Mouse (Mus musculus) midbrain, postnatal 0 days (tissue): ENCODE measurements around the gene Mrpl58. TPM values are rescaled to one million over a fixed set of nuclear protein-coding genes. Genes with fewer than 3 reads are reported as not detected.
A peak's percentile ranks its signal among the peaks of the same experiment; 100 is the strongest.
"Not testable (repeated sequence)": the region's sequence is repeated elsewhere in the genome, so short reads cannot be mapped to it uniquely, and the experiment has no call there.

ENCODE experiments used
- ATAC-seq: fragments of 200-750 bp; cut with Nextera tagmentation; 2 replicates; pipeline ENCODE4 v1.8.0; 2017; ENCODE audit warnings: moderate number of reproducible peaks, mild to moderate bottlenecking, moderate TSS enrichment, moderate library complexity; ENCODE audit not compliant: low FRiP score
- DNase-seq: peaks from one replicate; pipeline ENCODE4 v3.0.0-alpha.2; 2015; ENCODE audit warnings: low spot score
- H3K27ac ChIP-seq: fragments of 300-500 bp; sonication (generic); 2 replicates; pipeline ENCODE4 v1.5.1; 2014; ENCODE audit warnings: low read depth, mild to moderate bottlenecking, low read length, mixed read lengths
- H3K27me3 ChIP-seq: fragments of 300-500 bp; sonication (generic); 2 replicates; pipeline ENCODE4 v1.6.1; 2014; ENCODE audit warnings: low read length, control low read depth, mixed read lengths; ENCODE audit not compliant: insufficient read depth
- H3K36me3 ChIP-seq: fragments of 300-500 bp; sonication (generic); 2 replicates; pipeline ENCODE4 v1.6.1; 2014; ENCODE audit warnings: low read length, control low read depth, mixed read lengths; ENCODE audit not compliant: insufficient read depth
- H3K4me1 ChIP-seq: fragments of 300-500 bp; sonication (generic); 2 replicates; pipeline ENCODE4 v1.6.1; 2014; ENCODE audit warnings: mild to moderate bottlenecking, control low read depth, antibody characterized with exemption, low read length, mixed read lengths; ENCODE audit not compliant: insufficient read depth
- H3K4me2 ChIP-seq: fragments of 300-500 bp; sonication (generic); 2 replicates; pipeline ENCODE4 v1.6.1; 2014; ENCODE audit warnings: low read depth, mild to moderate bottlenecking, low read length, mixed read lengths; ENCODE audit not compliant: poor library complexity, severe bottlenecking
- H3K4me3 ChIP-seq: fragments of 300-500 bp; sonication (generic); 2 replicates; pipeline ENCODE4 v1.5.1; 2014; ENCODE audit warnings: low read depth, mild to moderate bottlenecking, low read length, moderate library complexity
- H3K9ac ChIP-seq: fragments of 300-500 bp; sonication (generic); replicated peaks from 2 replicates; pipeline ENCODE4 v1.6.1; 2014; ENCODE audit warnings: mild to moderate bottlenecking, low read length, moderate library complexity, mixed read lengths; ENCODE audit not compliant: poor library complexity, severe bottlenecking
- H3K9me3 ChIP-seq: fragments of 300-500 bp; sonication (generic); 2 replicates; pipeline ENCODE4 v1.6.1; 2016; ENCODE audit warnings: low read length, control low read depth
- CTCF ChIP-seq: IDR thresholded peaks from 2 replicates; pipeline ENCODE4 v1.5.1; 2016; ENCODE audit warnings: antibody characterized with exemption, mild to moderate bottlenecking
- WGBS: fragments of 180-500 bp; shearing (Covaris S2); extraction: QIAGEN DNeasy Blood & Tissue Kit; methylation state at CpG from one replicate; pipeline ENCODE4 v1.1.7; 2014; 5-methylcytosine and 5-hydroxymethylcytosine counted together
- polyA plus RNA-seq: library from polyadenylated mRNA; unstranded; fragments of >200 nt; fragmentation: Nextera tagmentation; extraction: Ambion mirVana; gene quantifications from 2 replicates; pipeline ENCODE4 v1.2.1, GENCODE M21; 2015
- total RNA-seq: library from RNA; depleted of rRNA; stranded (reverse); fragments of >200 nt; gene quantifications from 2 replicates; pipeline ENCODE4 v1.2.3, GENCODE M21; 2014

The Mrpl58 gene
- total and polyA plus RNA-seq, 2 experiments from 2014 or later: 69.2 to 187 TPM

GRCm38 (mm10) chr11:115451781-115452241 is 48.3 kb downstream of the Mrpl58 start:
- H3K9ac ChIP-seq: no peak overlapping the region
- H3K4me2 ChIP-seq: no peak overlapping the region
- no peaks in the 10 kb centered on the region for H3K27me3 ChIP-seq
- ATAC-seq (no peak), DNase-seq (no peak)
- H3K4me3 ChIP-seq: no peak overlapping the region
- no peaks in the 10 kb centered on the region for H3K36me3 ChIP-seq
- WGBS: 84% methylated on average over 8 of the region's 8 CpGs
- TF ChIP-seq CTCF: no peak
- H3K9me3 ChIP-seq: no peaks in the 10 kb centered on the region
- no peaks in the 10 kb centered on the region for H3K4me1 ChIP-seq
- no peak overlapping the region for H3K27ac ChIP-seq

GRCm38 (mm10) chr11:115452281-115452860 is 48.8 kb downstream of the Mrpl58 start:
- no peak for TF ChIP-seq CTCF
- Histone ChIP-seq H3K36me3 (no peaks in the 10 kb centered on the region), H3K4me2 (no peak overlapping the region), H3K4me3 (no peak overlapping the region), H3K27ac (no peak overlapping the region), H3K27me3 (no peaks in the 10 kb centered on the region), H3K9me3 (no peaks in the 10 kb centered on the region), H3K4me1 (no peaks in the 10 kb centered on the region), H3K9ac (no peak overlapping the region)
- 65% methylated on average over 7 of the region's 7 CpGs for WGBS
- no peak for ATAC-seq
- no peak for DNase-seq

- Histone ChIP-seq H3K9me3 (no peaks in the 10 kb centered on the region), H3K9ac (no peak overlapping the region), H3K4me2 (no peak overlapping the region), H3K27me3 (no peaks in the 10 kb centered on the region), H3K4me1 (no peaks in the 10 kb centered on the region), H3K36me3 (no peaks in the 10 kb centered on the region), H3K27ac (no peak overlapping the region), H3K4me3 (no peak overlapping the region)
- 64% methylated on average over 4 of the region's 4 CpGs for WGBS
- no peak for TF ChIP-seq CTCF
- no peak for DNase-seq
- no peak for ATAC-seq
These were observed 49.8 kb downstream of the Mrpl58 start for GRCm38 (mm10) chr11:115453306-115453705.

- not testable (repeated sequence) for DNase-seq, H3K27me3 ChIP-seq, H3K4me3 ChIP-seq, H3K27ac ChIP-seq, H3K9me3 ChIP-seq, H3K9ac ChIP-seq, H3K4me2 ChIP-seq, H3K36me3 ChIP-seq, H3K4me1 ChIP-seq, ATAC-seq
- 77% methylated on average over 6 of the region's 6 CpGs for WGBS
These were observed 51.3 kb downstream of the Mrpl58 start for GRCm38 (mm10) chr11:115454822-115455221.

- DNase-seq: no peak
- no peak overlapping the region for H3K4me3 ChIP-seq
- no peaks in the 10 kb centered on the region for H3K27me3 ChIP-seq
- no peak overlapping the region for H3K27ac ChIP-seq
- H3K4me1 ChIP-seq: no peaks in the 10 kb centered on the region
- no peaks in the 10 kb centered on the region for H3K9me3 ChIP-seq
- 84% methylated on average over 15 of the region's 15 CpGs for WGBS
- no peak overlapping the region for H3K9ac ChIP-seq
- no peaks in the 10 kb centered on the region for H3K36me3 ChIP-seq
- 0 out of 2 replicates have a peak, but pooled peaks have one; percentile 8 for TF ChIP-seq CTCF
- no peak for ATAC-seq
- no peak overlapping the region for H3K4me2 ChIP-seq
These were observed 52.1 kb downstream of the Mrpl58 start for GRCm38 (mm10) chr11:115455619-115456018.

GRCm38 (mm10) chr11:115456182-115456581 is 52.6 kb downstream of the Mrpl58 start:
- no peaks in the 10 kb centered on the region for H3K4me1 ChIP-seq
- no peak for ATAC-seq
- 86% methylated on average over 5 of the region's 5 CpGs for WGBS

More at GRCm38 (mm10) chr11:115456182-115456581, 52.6 kb downstream of the Mrpl58 start:
- no peak overlapping the region for H3K4me2 ChIP-seq
- TF ChIP-seq CTCF: no peak
- no peak overlapping the region for H3K4me3 ChIP-seq
- H3K27ac ChIP-seq: no peak overlapping the region
- no peaks in the 10 kb centered on the region for H3K9me3 ChIP-seq
- H3K27me3 ChIP-seq: no peaks in the 10 kb centered on the region
- no peaks in the 10 kb centered on the region for H3K36me3 ChIP-seq
- no peak for DNase-seq
- no peak overlapping the region for H3K9ac ChIP-seq
